Mouse (Mus musculus) E14TG2a.4 (cell line): ENCODE results near the gene Vangl2.

Experiments used
- CTCF ChIP-seq: conservative IDR thresholded peaks from 2 replicates; pipeline ENCODE4 v1.5.1; 2014; ENCODE audit warnings: low read length
- NANOG ChIP-seq: IDR thresholded peaks from 2 replicates; pipeline ENCODE4 v1.6.1; 2014; ENCODE audit warnings: borderline replicate concordance, low read length, mixed read lengths
- POU5F1 ChIP-seq: IDR thresholded peaks from 2 replicates; pipeline ENCODE4 v1.6.1; 2014; ENCODE audit warnings: low read length, borderline replicate concordance

GRCm38 (mm10) chr1:171969221-171969620 is 59.0 kb downstream of the Vangl2 start:
- TF ChIP-seq CTCF: no peak
- no peak for TF ChIP-seq NANOG
- no peak for TF ChIP-seq POU5F1
